Mouse (Mus musculus) heart, embryonic 10.5 days (tissue): ENCODE results near the gene Dscam. TPM values are rescaled to one million over a fixed set of nuclear protein-coding genes. Genes with fewer than 3 reads are reported as not detected.

ENCODE experiments used
- DNase-seq: peaks from one replicate; pipeline ENCODE4 v3.0.0-alpha.2; 2017; ENCODE audit warnings: low spot score
- H3K27ac ChIP-seq: fragments of 300-500 bp; sonication (generic); 2 replicates; pipeline ENCODE4 v1.5.1; 2016; ENCODE audit warnings: mild to moderate bottlenecking
- H3K27me3 ChIP-seq: fragments of 300-500 bp; sonication (generic); 2 replicates; pipeline ENCODE4 v1.6.1; 2016; ENCODE audit warnings: mild to moderate bottlenecking; ENCODE audit not compliant: poor library complexity, insufficient read depth, severe bottlenecking
- H3K36me3 ChIP-seq: fragments of 300-500 bp; sonication (generic); 2 replicates; pipeline ENCODE4 v1.6.1; 2016; ENCODE audit warnings: mild to moderate bottlenecking, moderate library complexity
- H3K4me1 ChIP-seq: fragments of 300-500 bp; sonication (generic); 2 replicates; pipeline ENCODE4 v1.6.1; 2016; ENCODE audit warnings: mild to moderate bottlenecking
- H3K4me3 ChIP-seq: fragments of 300-500 bp; sonication (generic); 2 replicates; pipeline ENCODE4 v1.5.1; 2016; ENCODE audit warnings: mild to moderate bottlenecking, moderate library complexity
- H3K9me3 ChIP-seq: fragments of 300-500 bp; sonication (generic); 2 replicates; pipeline ENCODE4 v1.6.1; 2016; ENCODE audit warnings: mild to moderate bottlenecking, moderate library complexity
- WGBS: fragments of 180-500 bp; shearing (Covaris S2); methylation state at CpG from one replicate; pipeline ENCODE4 v1.1.7; 2016; 5-methylcytosine and 5-hydroxymethylcytosine counted together
- polyA plus RNA-seq: library from polyadenylated mRNA; unstranded; fragments of >200 nt; fragmentation: Nextera tagmentation; extraction: Ambion mirVana; gene quantifications from 2 replicates; pipeline ENCODE4 v1.2.1, GENCODE M21; 2016

The Dscam gene
- polyA plus RNA-seq, 1 experiment from 2014 or later = 0.20 TPM

- no peak overlapping the region for H3K27ac ChIP-seq
- peaks cover 9% of the 10 kb centered on the region; the same call in 1 of the 2 replicates for H3K4me1 ChIP-seq
- 63% methylated on average over 4 of the region's 4 CpGs for WGBS
- no peaks in the 10 kb centered on the region for H3K36me3 ChIP-seq
- no peak overlapping the region for H3K4me3 ChIP-seq
- no peak for DNase-seq
- H3K27me3 ChIP-seq = no peaks in the 10 kb centered on the region
- no peaks in the 10 kb centered on the region for H3K9me3 ChIP-seq
Measured at GRCm38 (mm10) chr16:96613275-96613674, 557.3 kb downstream of the Dscam start.

- Histone ChIP-seq H3K4me3 (no peak overlapping the region), H3K27me3 (no peaks in the 10 kb centered on the region), H3K36me3 (no peaks in the 10 kb centered on the region), H3K9me3 (no peaks in the 10 kb centered on the region), H3K4me1 (0 out of 2 replicates have a peak, but pooled peaks cover 6% of the 10 kb centered on the region), H3K27ac (no peak overlapping the region)
- no peak for DNase-seq
- 80% methylated on average over 1 of the region's 1 CpGs for WGBS
Measured at GRCm38 (mm10) chr16:96610806-96611205, 559.7 kb downstream of the Dscam start.

- no peak for DNase-seq
- H3K27me3 ChIP-seq = 0 out of 2 replicates have a peak, but pooled peaks cover 3% of the 10 kb centered on the region
- H3K4me1 ChIP-seq = no peaks in the 10 kb centered on the region; the same call in 1 of the 2 replicates
- no peak overlapping the region for H3K4me3 ChIP-seq
- H3K27ac ChIP-seq = no peak overlapping the region
- H3K9me3 ChIP-seq = no peaks in the 10 kb centered on the region
- WGBS = 61% methylated on average over 2 of the region's 2 CpGs
- H3K36me3 ChIP-seq = no peaks in the 10 kb centered on the region
Measured at GRCm38 (mm10) chr16:96602206-96602605, 568.3 kb downstream of the Dscam start.

- Histone ChIP-seq H3K27me3 (0 out of 2 replicates have a peak, but pooled peaks cover 3% of the 10 kb centered on the region), H3K4me1 (no peaks in the 10 kb centered on the region; the same call in 1 of the 2 replicates), H3K9me3 (no peaks in the 10 kb centered on the region), H3K4me3 (no peak overlapping the region), H3K27ac (no peak overlapping the region), H3K36me3 (no peaks in the 10 kb centered on the region)
- no peak for DNase-seq
- 92% methylated on average over 11 of the region's 11 CpGs for WGBS
Measured at GRCm38 (mm10) chr16:96600791-96601190, 569.8 kb downstream of the Dscam start.

GRCm38 (mm10) chr16:96599401-96600060 is 571.0 kb downstream of the Dscam start:
- H3K36me3 ChIP-seq = no peaks in the 10 kb centered on the region
- H3K4me3 ChIP-seq = no peak overlapping the region
- no peaks in the 10 kb centered on the region; the same call in 1 of the 2 replicates for H3K4me1 ChIP-seq
- H3K27me3 ChIP-seq = 0 out of 2 replicates have a peak, but pooled peaks cover 3% of the 10 kb centered on the region
- no peak overlapping the region for H3K27ac ChIP-seq
- WGBS = 81% methylated on average over 3 of the region's 3 CpGs
- H3K9me3 ChIP-seq = no peaks in the 10 kb centered on the region
- no peak for DNase-seq

GRCm38 (mm10) chr16:96575841-96576240 is 594.7 kb downstream of the Dscam start:
- no peaks in the 10 kb centered on the region; the same call in 1 of the 2 replicates for H3K4me1 ChIP-seq
- no peaks in the 10 kb centered on the region for H3K36me3 ChIP-seq
- no peak for DNase-seq
- no peaks in the 10 kb centered on the region for H3K9me3 ChIP-seq
- H3K27me3 ChIP-seq = no peaks in the 10 kb centered on the region; the same call in 1 of the 2 replicates
- 77% methylated on average over 5 of the region's 5 CpGs for WGBS
- no peak overlapping the region for H3K4me3 ChIP-seq
- H3K27ac ChIP-seq = no peak overlapping the region

- no peak for DNase-seq
- H3K27ac ChIP-seq = no peak overlapping the region
- no peaks in the 10 kb centered on the region for H3K36me3 ChIP-seq
- no peaks in the 10 kb centered on the region for H3K4me1 ChIP-seq
- WGBS = 56% methylated on average over 3 of the region's 3 CpGs
- no peaks in the 10 kb centered on the region for H3K27me3 ChIP-seq
- no peak overlapping the region for H3K4me3 ChIP-seq
- H3K9me3 ChIP-seq = no peaks in the 10 kb centered on the region
Measured at GRCm38 (mm10) chr16:96567428-96567827, 603.1 kb downstream of the Dscam start.

- H3K4me1 ChIP-seq = no peaks in the 10 kb centered on the region
- H3K9me3 ChIP-seq = no peaks in the 10 kb centered on the region
- WGBS = 85% methylated on average over 8 of the region's 8 CpGs
- no peak overlapping the region for H3K4me3 ChIP-seq
- no peak for DNase-seq
- H3K27me3 ChIP-seq = no peaks in the 10 kb centered on the region
- H3K36me3 ChIP-seq = no peaks in the 10 kb centered on the region
- H3K27ac ChIP-seq = no peak overlapping the region
Measured at GRCm38 (mm10) chr16:96563350-96564257, 606.9 kb downstream of the Dscam start.

- Histone ChIP-seq H3K36me3 (no peaks in the 10 kb centered on the region), H3K4me1 (peaks cover 5% of the 10 kb centered on the region; the same call in 1 of the 2 replicates), H3K4me3 (no peak overlapping the region), H3K27me3 (no peaks in the 10 kb centered on the region), H3K27ac (no peak overlapping the region), H3K9me3 (no peaks in the 10 kb centered on the region)
- no peak for DNase-seq
Measured at GRCm38 (mm10) chr16:96559796-96560195, 610.8 kb downstream of the Dscam start.

GRCm38 (mm10) chr16:96558341-96558740 is 612.2 kb downstream of the Dscam start:
- no peak overlapping the region for H3K4me3 ChIP-seq
- no peaks in the 10 kb centered on the region for H3K27me3 ChIP-seq
- 94% methylated on average over 1 of the region's 1 CpGs for WGBS
- no peaks in the 10 kb centered on the region for H3K9me3 ChIP-seq
- no peaks in the 10 kb centered on the region for H3K36me3 ChIP-seq
- H3K27ac ChIP-seq = no peak overlapping the region
- DNase-seq = no peak
- H3K4me1 ChIP-seq = peaks cover 5% of the 10 kb centered on the region; the same call in 1 of the 2 replicates

GRCm38 (mm10) chr16:96556621-96557020 is 613.9 kb downstream of the Dscam start:
- H3K27ac ChIP-seq = no peak overlapping the region
- H3K36me3 ChIP-seq = no peaks in the 10 kb centered on the region
- H3K27me3 ChIP-seq = no peaks in the 10 kb centered on the region
- 56% methylated on average over 3 of the region's 3 CpGs for WGBS
- no peak for DNase-seq
- peaks cover 5% of the 10 kb centered on the region; the same call in 1 of the 2 replicates for H3K4me1 ChIP-seq
- H3K4me3 ChIP-seq = no peak overlapping the region
- no peaks in the 10 kb centered on the region for H3K9me3 ChIP-seq

GRCm38 (mm10) chr16:96555412-96555811 is 615.1 kb downstream of the Dscam start:
- Histone ChIP-seq H3K27me3 (no peaks in the 10 kb centered on the region), H3K4me1 (peaks cover 5% of the 10 kb centered on the region; the same call in 1 of the 2 replicates), H3K27ac (no peak overlapping the region), H3K9me3 (no peaks in the 10 kb centered on the region), H3K36me3 (no peaks in the 10 kb centered on the region), H3K4me3 (no peak overlapping the region)
- WGBS = 70% methylated on average over 4 of the region's 4 CpGs
- DNase-seq = no peak

- no peak overlapping the region for H3K4me3 ChIP-seq
- no peaks in the 10 kb centered on the region for H3K27me3 ChIP-seq
- peaks cover 8% of the 10 kb centered on the region; the same call in 1 of the 2 replicates for H3K4me1 ChIP-seq
- H3K27ac ChIP-seq = no peak overlapping the region
- no peaks in the 10 kb centered on the region for H3K36me3 ChIP-seq
- WGBS = 81% methylated on average over 2 of the region's 2 CpGs
- H3K9me3 ChIP-seq = no peaks in the 10 kb centered on the region
- no peak for DNase-seq
Measured at GRCm38 (mm10) chr16:96552680-96553079, 617.9 kb downstream of the Dscam start.
